ENCODE assay signal across 21 mouse cellular contexts in genomic region chr10:69245151-69245550, GRCm38 (mm10). TPM values are rescaled to one million over a fixed set of nuclear protein-coding genes. Genes with fewer than 3 reads are reported as not detected.
DNase-seq lines count a peak whose midpoint lies in the region; ATAC-seq and TF ChIP-seq lines count a peak whose summit lies in the region.
"Had no signal": no experiment of that assay in that cellular context is flagged by ENCODE, and none has a peak within 500 bp of the region (broad histone marks: within the 10 kb centered on the region; RNA-seq: fewer than 3 reads in every experiment).

No protein-coding gene starts in this region.

- 81% methylated on average over 4 of the region's 4 CpGs for WGBS in heart, adult 2 months
- 73% methylated on average over 4 of the region's 4 CpGs for WGBS in liver, postnatal 0 days (ENCODE audit: insufficient replicate concordance)
- WGBS in liver, embryonic 11.5 days, result 82% methylated on average over 4 of the region's 4 CpGs

- H3K27ac ChIP-seq in heart, adult 2 months, result peak overlapping the region; percentile 88
- H3K27ac ChIP-seq in liver, postnatal 0 days (ENCODE audit: low read depth), result no peak overlapping the region; the same call in 1 of the 2 replicates
- H3K27ac ChIP-seq in liver, embryonic 11.5 days (ENCODE audit: low read depth, low read length), result no peak overlapping the region
- peak overlapping the region; percentile 58 for H3K27ac ChIP-seq in CH12.LX (ENCODE audit: insufficient read depth, low read depth)
- H3K27ac ChIP-seq: embryonic facial prominence, embryonic 10.5 days; embryonic facial prominence, embryonic 12.5 days; forebrain, embryonic 13.5 days; forebrain, embryonic 15.5 days had no signal

- intact Hi-C loops in heart, adult 2 months (cut with DNase I), result no loop called here
- intact Hi-C loops in heart, postnatal 14 days (cut with DNase I), result no loop called here

- no peak overlapping the region for H3K4me2 ChIP-seq in liver, postnatal 0 days (ENCODE audit: low read depth, low read length)
- H3K4me2 ChIP-seq in liver, embryonic 11.5 days, result no peak overlapping the region
- H3K4me2 ChIP-seq in CH12.LX (ENCODE audit: insufficient read depth, low read depth, poor library complexity, severe bottlenecking), result peak overlapping the region; percentile 74
- H3K4me2 ChIP-seq: embryonic facial prominence, embryonic 12.5 days; forebrain, embryonic 13.5 days; forebrain, embryonic 15.5 days had no signal

- no peak for TF ChIP-seq EP300 in heart, adult 2 months (IDR thresholded peaks at IDR 0.05; ENCODE audit: insufficient read depth, low read depth, low read length)
- no peak for TF ChIP-seq EP300 in liver, postnatal 0 days (IDR thresholded peaks at IDR 0.05; ENCODE audit: low read depth)
- peak; percentile 36; the same call in 1 of the 2 replicates for TF ChIP-seq EP300 in CH12.LX (IDR thresholded peaks at IDR 0.05; ENCODE audit: low read length)

- no peaks in the 10 kb centered on the region for H3K27me3 ChIP-seq in heart, adult 2 months (ENCODE audit: control insufficient read depth, insufficient read depth, low read length)
- H3K27me3 ChIP-seq in liver, postnatal 0 days (ENCODE audit: insufficient read depth, low read length), result no peaks in the 10 kb centered on the region
- no peaks in the 10 kb centered on the region for H3K27me3 ChIP-seq in liver, embryonic 11.5 days (replicated peaks; ENCODE audit: control insufficient read depth, insufficient read depth, low read length)
- no peaks in the 10 kb centered on the region for H3K27me3 ChIP-seq in CH12.LX (replicated peaks)
- H3K27me3 ChIP-seq: embryonic facial prominence, embryonic 12.5 days; forebrain, embryonic 13.5 days; forebrain, embryonic 15.5 days had no signal

- peaks cover 5% of the 10 kb centered on the region for H3K79me2 ChIP-seq in heart, adult 2 months (replicated peaks; ENCODE audit: control insufficient read depth, insufficient read depth, low read length)
- peaks cover 1% of the 10 kb centered on the region; the same call in 1 of the 2 replicates for H3K79me2 ChIP-seq in CH12.LX (replicated peaks; ENCODE audit: control insufficient read depth, extremely low read depth, insufficient read depth, poor library complexity, severe bottlenecking)

- no peak for DNase-seq in heart, adult 2 months
- no peak for DNase-seq in heart, postnatal 14 days
- DNase-seq in liver, postnatal 0 days, result no peak
- no peak for DNase-seq in liver, embryonic 11.5 days (ENCODE audit: low spot score)
- DNase-seq in CH12.LX (ENCODE audit: extremely low read depth), result no peak
- no peak for DNase-seq in adrenal gland, adult 2 months
- DNase-seq: adrenal gland, adult 8-10 months; adrenal gland, postnatal 14 days; adrenal gland, postnatal 36 days; cerebellum, adult 11-12 months; cerebellum, adult 2 months; cerebellum, adult 9-10 months; cerebellum, postnatal 10 days; cerebellum, postnatal 25 days; forebrain, postnatal 0 days had no signal

- peaks cover 28% of the 10 kb centered on the region for H3K36me3 ChIP-seq in heart, adult 2 months (ENCODE audit: control insufficient read depth, insufficient read depth, low read length)
- H3K36me3 ChIP-seq in liver, postnatal 0 days (replicated peaks; ENCODE audit: insufficient read depth, low read length), result peaks cover 4% of the 10 kb centered on the region; the same call in 1 of the 2 replicates
- H3K36me3 ChIP-seq in liver, embryonic 11.5 days (ENCODE audit: control insufficient read depth, insufficient read depth, low read length), result no peaks in the 10 kb centered on the region
- peaks cover 0 to 4% of the 10 kb centered on the region in 2 experiments for H3K36me3 ChIP-seq in CH12.LX (replicated peaks in 1 of 2; ENCODE audit: control insufficient read depth in 1 of 2, insufficient read depth in 1 of 2, low read length in 1 of 2)

- dilution Hi-C loops in CH12.LX (cut with MboI; ENCODE audit: extremely low pct_ligation_motif_present, extremely low pct_unique_long_range_greater_than_20kb, low sequenced_read_pairs), result no loop called here

- in situ Hi-C loops in CH12.LX (cut with MboI; ENCODE audit: low pct_ligation_motif_present, low pct_unique_long_range_greater_than_20kb, low sequenced_read_pairs), result no loop called here

- no peak for TF ChIP-seq RAD21 in CH12.LX (IDR thresholded peaks at IDR 0.05; ENCODE audit: low read depth, low read length)

- H3K4me1 ChIP-seq in heart, adult 2 months (ENCODE audit: control insufficient read depth, insufficient read depth, low read length), result peaks cover 20% of the 10 kb centered on the region
- H3K4me1 ChIP-seq in liver, postnatal 0 days (ENCODE audit: insufficient read depth), result peaks cover 14% of the 10 kb centered on the region
- no peaks in the 10 kb centered on the region for H3K4me1 ChIP-seq in liver, embryonic 11.5 days (replicated peaks; ENCODE audit: control insufficient read depth, insufficient read depth, low read length)
- H3K4me1 ChIP-seq in CH12.LX (ENCODE audit: control insufficient read depth in 1 of 2, insufficient read depth in 2 of 2), result peaks cover 28 to 62% of the 10 kb centered on the region in 2 experiments
- H3K4me1 ChIP-seq: embryonic facial prominence, embryonic 10.5 days; embryonic facial prominence, embryonic 12.5 days; forebrain, embryonic 13.5 days; forebrain, embryonic 15.5 days had no signal

- H3K4me3 ChIP-seq in heart, adult 2 months, result no peak overlapping the region
- H3K4me3 ChIP-seq in liver, postnatal 0 days (ENCODE audit: low read depth, low read length), result no peak overlapping the region
- H3K4me3 ChIP-seq in liver, embryonic 11.5 days (ENCODE audit: low read depth, low read length), result no peak overlapping the region
- no peak overlapping the region for H3K4me3 ChIP-seq in CH12.LX (replicated peaks in 1 of 3; ENCODE audit: low read depth in 2 of 3, low read length in 2 of 3, poor library complexity in 1 of 3)
- H3K4me3 ChIP-seq: embryonic facial prominence, embryonic 10.5 days; embryonic facial prominence, embryonic 12.5 days; forebrain, embryonic 13.5 days; forebrain, embryonic 15.5 days had no signal

- 0 out of 2 replicates have a peak, but pooled peaks have one; percentile 29 for ATAC-seq in liver, postnatal 0 days
- no peak for ATAC-seq in liver, embryonic 11.5 days (replicated peaks; ENCODE audit: low FRiP score)
- ATAC-seq: CD4-positive, CD25-positive, alpha-beta regulatory T cell, adult 4 months; forebrain, embryonic 13.5 days; forebrain, embryonic 15.5 days; forebrain, postnatal 0 days had no signal

- no peak for TF ChIP-seq POLR2A in heart, adult 2 months (IDR thresholded peaks at IDR 0.05; ENCODE audit: insufficient read depth, low read depth, low read length)
- no peak for TF ChIP-seq POLR2A in CH12.LX (IDR thresholded peaks at IDR 0.05; ENCODE audit: low read depth, low read length)

- H3K9me3 ChIP-seq in liver, postnatal 0 days (ENCODE audit: low read length), result no peaks in the 10 kb centered on the region
- H3K9me3 ChIP-seq in liver, embryonic 11.5 days (ENCODE audit: control insufficient read depth, low read length), result no peaks in the 10 kb centered on the region
- peaks cover 3% of the 10 kb centered on the region for H3K9me3 ChIP-seq in CH12.LX (replicated peaks; ENCODE audit: low read length)
- H3K9me3 ChIP-seq: embryonic facial prominence, embryonic 10.5 days; forebrain, embryonic 13.5 days; forebrain, embryonic 15.5 days had no signal

- TF ChIP-seq CTCF in heart, adult 2 months (IDR thresholded peaks at IDR 0.05), result no peak
- TF ChIP-seq CTCF in liver, postnatal 0 days (IDR thresholded peaks at IDR 0.05; ENCODE audit: low read depth), result no peak
- TF ChIP-seq CTCF in CH12.LX (conservative IDR thresholded peaks at IDR 0.05 in 1 of 2, IDR thresholded peaks at IDR 0.05 in 1 of 2; ENCODE audit: low read depth in 2 of 2, low read length in 2 of 2), result no peak

- no peak overlapping the region for H3K9ac ChIP-seq in heart, adult 2 months (ENCODE audit: low read depth, low read length)
- H3K9ac ChIP-seq in liver, postnatal 0 days (replicated peaks), result no peak overlapping the region
- H3K9ac ChIP-seq in liver, embryonic 11.5 days (ENCODE audit: low read depth, low read length), result no peak overlapping the region
- peak overlapping the region; percentile 54 for H3K9ac ChIP-seq in CH12.LX (ENCODE audit: insufficient read depth, low read depth)
- H3K9ac ChIP-seq: embryonic facial prominence, embryonic 12.5 days; forebrain, embryonic 13.5 days; forebrain, embryonic 15.5 days; forebrain, postnatal 0 days had no signal

TF ChIP-seq in CH12.LX, 34 proteins besides CTCF, POLR2A, EP300 and RAD21:
- TF ChIP-seq JUND (conservative IDR thresholded peaks at IDR 0.05; ENCODE audit: low read depth, low read length) (no peak), TCF12 (IDR thresholded peaks at IDR 0.05; ENCODE audit: low read depth, low read length) (0 out of 2 replicates have a peak, but pooled peaks have one; percentile 24), MEF2A (IDR thresholded peaks at IDR 0.05; ENCODE audit: borderline replicate concordance, low read depth, low read length) (peak; percentile 57; the same call in 1 of the 2 replicates)

RNA-seq across cellular contexts. Expression of gene A930033H14Rik, which starts 32.3 kb away (rescaled TPM):
- total RNA-seq in heart, adult 2 months (2021), result 1 to 10 TPM; 1.1 TPM
- 0.61 TPM in 2 replicates for polyA plus RNA-seq in heart, adult 2 months (2012; rRNA removed)
- 1 to 10 TPM; 2.4 to 2.8 TPM for total RNA-seq in heart, postnatal 14 days (2021)
- 0.89 and 1.2 TPM in 2 replicates for polyA plus RNA-seq in liver, postnatal 0 days (2015; fragmentation: Nextera tagmentation; extraction: Ambion mirVana)
- 1.1 and 1.6 TPM in 2 replicates for polyA plus RNA-seq in liver, embryonic 11.5 days (2014; fragmentation: Nextera tagmentation; extraction: Ambion mirVana)
- 0.84 and 0.85 TPM in 2 replicates for total RNA-seq in CH12.LX (2012; rRNA removed)
- 0.13 and 0.15 TPM in 2 replicates for total RNA-seq in CH12.LX (2014; rRNA removed)
- 0.46 and 0.50 TPM in 2 replicates for polyA plus RNA-seq in CH12.LX (2012; ENCODE audit: insufficient read length, low read depth)
- total RNA-seq in adrenal gland, adult 2 months (2021), result 1 to 10 TPM; 2.0 to 2.5 TPM
- 1.5 and 1.7 TPM in 2 replicates for polyA plus RNA-seq in adrenal gland, adult 2 months (2012; rRNA removed)
- total RNA-seq: MEL had no signal
- polyA plus RNA-seq: CD4-positive, CD25-positive, alpha-beta regulatory T cell, adult 4 months had no signal

Comparison
In these comparisons a context has a peak if more than half of its experiments do, and no peak if none do; other contexts are left out.
1. H3K27ac ChIP-seq: peak in heart, adult 2 months (single experiment) and CH12.LX (single experiment); none in liver, postnatal 0 days (single experiment) and liver, embryonic 11.5 days (single experiment).